Mouse (Mus musculus) hindbrain, embryonic 11.5 days (tissue): ENCODE measurements around the gene Frmd4a. TPM values are rescaled to one million over a fixed set of nuclear protein-coding genes. Genes with fewer than 3 reads are reported as not detected.

Source experiments
- ATAC-seq: fragments of 200-750 bp; cut with Nextera tagmentation; 2 replicates; pipeline ENCODE4 v1.8.0; 2017; ENCODE audit warnings: mild to moderate bottlenecking, moderate TSS enrichment, moderate library complexity; ENCODE audit not compliant: low FRiP score
- DNase-seq: peaks from one replicate; pipeline ENCODE4 v3.0.0-alpha.2; 2015; ENCODE audit warnings: low spot score
- H3K27ac ChIP-seq: fragments of 300-500 bp; sonication (generic); 2 replicates; pipeline ENCODE4 v1.5.1; 2014; ENCODE audit warnings: mild to moderate bottlenecking, low read depth, low read length
- H3K27me3 ChIP-seq: fragments of 300-500 bp; sonication (generic); 2 replicates; pipeline ENCODE4 v1.6.1; 2014; ENCODE audit warnings: mild to moderate bottlenecking, low read length, moderate library complexity, mixed read lengths; ENCODE audit not compliant: control insufficient read depth, insufficient read depth
- H3K36me3 ChIP-seq: fragments of 300-500 bp; sonication (generic); 2 replicates; pipeline ENCODE4 v1.6.1; 2014; ENCODE audit warnings: mild to moderate bottlenecking, low read length, moderate library complexity, mixed read lengths; ENCODE audit not compliant: control insufficient read depth, insufficient read depth
- H3K4me1 ChIP-seq: fragments of 300-500 bp; sonication (generic); replicated peaks from 2 replicates; pipeline ENCODE4 v1.6.1; 2014; ENCODE audit warnings: low read length, mixed read lengths; ENCODE audit not compliant: control insufficient read depth, insufficient read depth
- H3K4me2 ChIP-seq: fragments of 300-500 bp; sonication (generic); replicated peaks from 2 replicates; pipeline ENCODE4 v1.6.1; 2014; ENCODE audit warnings: mild to moderate bottlenecking, low read depth, low read length
- H3K4me3 ChIP-seq: fragments of 300-500 bp; sonication (generic); 2 replicates; pipeline ENCODE4 v1.5.1; 2014; ENCODE audit warnings: low read depth, low read length
- H3K9ac ChIP-seq: fragments of 300-500 bp; sonication (generic); 2 replicates; pipeline ENCODE4 v1.6.1; 2014; ENCODE audit warnings: low read depth, low read length
- H3K9me3 ChIP-seq: fragments of 300-500 bp; sonication (generic); 2 replicates; pipeline ENCODE4 v1.6.1; 2016; ENCODE audit warnings: low read length; ENCODE audit not compliant: control insufficient read depth
- WGBS: fragments of 180-500 bp; shearing (Covaris S2); extraction: QIAGEN DNeasy Blood & Tissue Kit; methylation state at CpG from one replicate; pipeline ENCODE4 v1.1.7; 2014; 5-methylcytosine and 5-hydroxymethylcytosine counted together
- polyA plus RNA-seq: library from polyadenylated mRNA; unstranded; fragments of >200 nt; fragmentation: Nextera tagmentation; extraction: Ambion mirVana; gene quantifications from 2 replicates; pipeline ENCODE4 v1.2.1, GENCODE M21; 2014

Frmd4a gene
- polyA plus RNA-seq, 1 experiment from 2014 or later: 72.7 TPM

GRCm38 (mm10) chr2:4518549-4518948 is 501.0 kb downstream of the Frmd4a start:
- Histone ChIP-seq H3K27ac (no peak overlapping the region), H3K36me3 (0 out of 2 replicates have a peak, but pooled peaks cover 2% of the 10 kb centered on the region), H3K27me3 (no peaks in the 10 kb centered on the region), H3K4me1 (no peaks in the 10 kb centered on the region), H3K9ac (no peak overlapping the region), H3K9me3 (no peaks in the 10 kb centered on the region), H3K4me3 (no peak overlapping the region), H3K4me2 (no peak overlapping the region)
- ATAC-seq: no peak
- no peak for DNase-seq

- 37% methylated on average over 1 of the region's 1 CpGs for WGBS
- DNase-seq (no peak), ATAC-seq (no peak)
- Histone ChIP-seq H3K36me3 (0 out of 2 replicates have a peak, but pooled peaks cover 2% of the 10 kb centered on the region), H3K9me3 (no peaks in the 10 kb centered on the region), H3K9ac (no peak overlapping the region), H3K4me1 (no peaks in the 10 kb centered on the region), H3K27me3 (no peaks in the 10 kb centered on the region), H3K4me2 (no peak overlapping the region), H3K4me3 (no peak overlapping the region), H3K27ac (no peak overlapping the region)
Measured at GRCm38 (mm10) chr2:4522769-4523487, 505.4 kb downstream of the Frmd4a start.

GRCm38 (mm10) chr2:4527094-4527493 is 509.6 kb downstream of the Frmd4a start:
- 73% methylated on average over 7 of the region's 7 CpGs for WGBS
- no peak overlapping the region for H3K4me2 ChIP-seq
- no peaks in the 10 kb centered on the region for H3K4me1 ChIP-seq
- no peak overlapping the region for H3K4me3 ChIP-seq
- DNase-seq: no peak
- H3K27me3 ChIP-seq: no peaks in the 10 kb centered on the region
- no peak overlapping the region for H3K9ac ChIP-seq
- no peak for ATAC-seq
- no peaks in the 10 kb centered on the region for H3K9me3 ChIP-seq
- H3K36me3 ChIP-seq: no peaks in the 10 kb centered on the region
- no peak overlapping the region for H3K27ac ChIP-seq

- ATAC-seq: peak; percentile 83
Measured at GRCm38 (mm10) chr2:4529254-4529729, 511.8 kb downstream of the Frmd4a start.

GRCm38 (mm10) chr2:4531533-4532197 is 514.1 kb downstream of the Frmd4a start:
- no peak overlapping the region for H3K4me2 ChIP-seq
- ATAC-seq (no peak), DNase-seq (no peak)
- no peaks in the 10 kb centered on the region for H3K27me3 ChIP-seq
- H3K36me3 ChIP-seq: no peaks in the 10 kb centered on the region; the same call in 1 of the 2 replicates
- H3K4me1 ChIP-seq: no peaks in the 10 kb centered on the region
- no peak overlapping the region for H3K27ac ChIP-seq
- H3K9me3 ChIP-seq: no peaks in the 10 kb centered on the region
- no peak overlapping the region for H3K4me3 ChIP-seq
- 91% methylated on average over 11 of the region's 11 CpGs for WGBS
- no peak overlapping the region for H3K9ac ChIP-seq

More at GRCm38 (mm10) chr2:4529254-4529729, 511.8 kb downstream of the Frmd4a start:
- H3K4me1 ChIP-seq: no peaks in the 10 kb centered on the region
- H3K9ac ChIP-seq: no peak overlapping the region
- peak overlapping the region; percentile 65; the same call in 1 of the 2 replicates for H3K27ac ChIP-seq
- no peaks in the 10 kb centered on the region for H3K27me3 ChIP-seq
- H3K4me2 ChIP-seq: no peak overlapping the region
- H3K36me3 ChIP-seq: no peaks in the 10 kb centered on the region
- H3K9me3 ChIP-seq: no peaks in the 10 kb centered on the region
- no peak overlapping the region for H3K4me3 ChIP-seq
- WGBS: 37% methylated on average over 9 of the region's 9 CpGs
- peak; percentile 49 for DNase-seq

- Histone ChIP-seq H3K36me3 (no peaks in the 10 kb centered on the region; the same call in 1 of the 2 replicates), H3K9me3 (no peaks in the 10 kb centered on the region), H3K4me2 (no peak overlapping the region), H3K9ac (no peak overlapping the region), H3K27ac (no peak overlapping the region), H3K4me3 (no peak overlapping the region), H3K4me1 (no peaks in the 10 kb centered on the region), H3K27me3 (no peaks in the 10 kb centered on the region)
- WGBS: 98% methylated on average over 5 of the region's 5 CpGs
- ATAC-seq: no peak
- no peak for DNase-seq
Measured at GRCm38 (mm10) chr2:4532198-4532568, 514.7 kb downstream of the Frmd4a start.

GRCm38 (mm10) chr2:4532945-4533344 is 515.4 kb downstream of the Frmd4a start:
- DNase-seq (no peak), ATAC-seq (no peak)
- H3K4me1 ChIP-seq: no peaks in the 10 kb centered on the region
- H3K4me2 ChIP-seq: no peak overlapping the region
- 92% methylated on average over 6 of the region's 6 CpGs for WGBS
- no peak overlapping the region for H3K27ac ChIP-seq
- H3K36me3 ChIP-seq: no peaks in the 10 kb centered on the region; the same call in 1 of the 2 replicates
- H3K9me3 ChIP-seq: no peaks in the 10 kb centered on the region
- no peaks in the 10 kb centered on the region for H3K27me3 ChIP-seq
- H3K4me3 ChIP-seq: no peak overlapping the region
- no peak overlapping the region for H3K9ac ChIP-seq

- Histone ChIP-seq H3K27ac (no peak overlapping the region), H3K9ac (no peak overlapping the region), H3K27me3 (no peaks in the 10 kb centered on the region), H3K36me3 (no peaks in the 10 kb centered on the region; the same call in 1 of the 2 replicates), H3K4me3 (no peak overlapping the region), H3K4me2 (no peak overlapping the region), H3K4me1 (0 out of 2 replicates have a peak, but pooled peaks cover 3% of the 10 kb centered on the region), H3K9me3 (no peaks in the 10 kb centered on the region)
- WGBS: 89% methylated on average over 9 of the region's 9 CpGs
- DNase-seq (no peak), ATAC-seq (no peak)
Measured at GRCm38 (mm10) chr2:4535187-4535864, 517.8 kb downstream of the Frmd4a start.
